Mouse (Mus musculus): ENCODE results near the gene Capn10.

DNA sequence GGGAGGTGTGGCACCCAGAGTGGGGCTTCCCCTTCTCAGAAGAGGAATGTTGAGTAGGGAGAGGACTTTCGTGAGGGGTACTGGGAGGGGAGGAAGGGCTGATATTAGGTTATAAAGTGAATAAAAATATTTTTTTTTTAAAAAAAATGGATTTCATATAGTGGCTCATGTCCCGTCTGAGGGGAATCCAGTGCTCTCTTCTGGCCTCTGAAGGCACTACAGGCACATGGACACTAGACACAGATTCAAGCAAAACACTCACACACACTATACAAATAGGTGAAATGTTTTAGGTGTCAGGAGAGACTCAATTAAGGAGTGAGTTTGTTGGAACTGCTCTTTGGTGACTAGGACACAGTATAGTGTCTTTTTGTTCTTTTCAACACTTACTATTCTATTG, 1.8 kb downstream of the Capn10 start:
- TF ChIP-seq GATA1 (IDR thresholded peaks at IDR 0.05; ENCODE audit: low read length) (no peak), TAL1 (IDR thresholded peaks at IDR 0.05; ENCODE audit: low read length) (no peak)
